Mouse (Mus musculus) pancreas, adult 10 weeks (tissue): ENCODE results near the gene Olfr1269. TPM values are rescaled to one million over a fixed set of nuclear protein-coding genes. Genes with fewer than 3 reads are reported as not detected.

Source experiments
- polyA plus RNA-seq: library from polyadenylated mRNA; stranded (reverse); fragments of 350-450 nt; fragmentation: Illumina TruSeq; extraction: RNeasy Lipid Tissue Mini Kit (QIAGEN cat#74804); gene quantifications from one replicate; pipeline ENCODE4 v1.2.3, GENCODE M21; 2015; ENCODE audit warnings: low read depth, low replicate concordance; ENCODE audit not compliant: insufficient read depth

Olfr1269 gene
- polyA plus RNA-seq: not detected

DNA sequence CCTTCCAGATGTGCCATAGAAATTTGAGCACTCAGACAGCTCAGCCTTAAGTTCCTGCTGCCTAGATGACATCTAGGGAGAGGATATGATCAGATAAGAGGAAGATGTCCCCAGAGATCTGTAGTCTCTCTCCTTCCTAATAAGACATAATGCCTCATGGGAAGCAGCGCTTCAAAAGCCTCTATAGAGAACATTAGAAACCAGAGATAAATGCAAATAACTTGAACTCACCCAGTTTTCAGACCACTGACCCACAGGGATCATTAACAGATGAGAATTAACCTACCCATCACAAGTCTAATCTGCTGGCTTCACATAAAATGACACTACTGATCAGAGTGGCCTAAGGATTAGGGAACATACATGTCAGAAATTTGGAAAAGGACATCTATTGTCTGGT, at the start of gene Olfr1269:
Gene Olfr1269 (minus strand): TSS at position 101 of the 400 bp plus-strand sequence.

DNA sequence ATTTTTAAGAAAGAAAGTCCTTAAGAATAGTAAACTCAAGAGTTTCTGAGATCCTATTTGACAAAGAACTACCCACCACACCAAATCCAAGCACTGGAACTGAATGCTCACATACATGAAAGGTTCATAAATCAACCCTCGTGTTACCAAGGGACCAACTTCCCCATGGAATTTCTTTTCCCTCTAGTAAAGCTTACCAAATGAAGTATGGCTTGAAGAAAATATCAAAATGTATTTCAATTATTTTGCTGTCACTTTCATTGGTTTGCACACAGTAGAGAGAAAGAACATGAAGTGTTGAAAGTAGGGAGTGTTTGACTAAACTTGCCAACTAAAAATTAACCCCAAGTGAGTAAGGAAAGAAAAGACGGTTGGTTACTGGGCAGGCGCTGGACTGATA, 31.8 kb upstream of the Olfr1269 start, which contains the start of gene Olfr1270:
Gene Olfr1270 (minus strand): TSS at position 101 of the 400 bp plus-strand sequence.

DNA sequence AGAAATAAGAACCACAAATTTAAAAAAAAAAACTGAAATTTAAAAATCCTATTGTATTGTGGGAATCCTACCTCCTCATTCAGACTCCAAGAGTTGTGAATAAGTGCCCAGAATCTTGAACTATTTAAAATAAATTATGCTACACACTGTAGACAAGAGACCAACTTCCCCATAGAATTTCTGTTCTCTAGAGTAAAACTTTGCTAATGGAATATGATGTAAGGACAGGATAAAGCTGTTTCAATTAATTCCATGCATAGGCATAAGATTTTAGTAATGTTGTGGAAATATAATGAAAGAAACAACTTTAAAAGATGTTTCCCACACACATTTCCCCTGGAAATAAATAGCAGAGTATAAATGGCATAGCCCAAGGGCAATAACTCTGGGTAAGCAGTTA, 21.0 kb upstream of the Olfr1269 start, which contains the start of gene Olfr32:
Gene Olfr32 (minus strand): TSS at position 101 of the 400 bp plus-strand sequence.

Other genes starting within 250 kb of the Olfr1269 start
- not detected for gene Olfr1257, start 243.0 kb downstream of the Olfr1269 start, polyA plus RNA-seq
- not detected for gene Olfr1258, start 194.1 kb downstream of the Olfr1269 start, polyA plus RNA-seq
- not detected for gene Olfr1259, start 172.7 kb downstream of the Olfr1269 start, polyA plus RNA-seq
- gene Olfr1260, start 147.1 kb downstream of the Olfr1269 start, polyA plus RNA-seq: not detected
- gene Olfr1261, start 130.2 kb downstream of the Olfr1269 start, polyA plus RNA-seq: not detected
- not detected for gene Olfr1262, start 121.3 kb downstream of the Olfr1269 start, polyA plus RNA-seq
- not detected for gene Olfr1263, start 109.3 kb downstream of the Olfr1269 start, polyA plus RNA-seq
- gene Olfr1264, start 95.8 kb downstream of the Olfr1269 start, polyA plus RNA-seq: not detected
- not detected for gene Olfr1265, start 86.1 kb downstream of the Olfr1269 start, polyA plus RNA-seq
- gene Olfr140, start 57.8 kb downstream of the Olfr1269 start, polyA plus RNA-seq: not detected
- not detected for gene Olfr32, start 20.9 kb upstream of the Olfr1269 start, polyA plus RNA-seq
- not detected for gene Olfr1270, start 31.7 kb upstream of the Olfr1269 start, polyA plus RNA-seq
- not detected for gene Olfr1506, start 103.1 kb upstream of the Olfr1269 start, polyA plus RNA-seq
- gene Olfr142, start 136.2 kb upstream of the Olfr1269 start, polyA plus RNA-seq: not detected
- not detected for gene Olfr1271, start 149.6 kb upstream of the Olfr1269 start, polyA plus RNA-seq
- not detected for gene Olfr1272, start 171.4 kb upstream of the Olfr1269 start, polyA plus RNA-seq
- gene Gm13769, start 200.8 kb upstream of the Olfr1269 start, polyA plus RNA-seq: not detected